Mouse (Mus musculus) stomach, embryonic 16.5 days (tissue): ENCODE measurements around the gene Kifc3. TPM values are rescaled to one million over a fixed set of nuclear protein-coding genes. Genes with fewer than 3 reads are reported as not detected.
"Not testable (repeated sequence)": the region's sequence is repeated elsewhere in the genome, so short reads cannot be mapped to it uniquely, and the experiment has no call there.

Experiments used
- ATAC-seq: fragments of 200-750 bp; cut with Nextera tagmentation; 2 replicates; pipeline ENCODE4 v1.8.0; 2017; ENCODE audit warnings: moderate number of reproducible peaks, moderate TSS enrichment; ENCODE audit not compliant: insufficient read depth, low FRiP score
- H3K27ac ChIP-seq: fragments of 300-500 bp; sonication (generic); 2 replicates; pipeline ENCODE4 v1.5.1; 2014; ENCODE audit warnings: low read length
- H3K27me3 ChIP-seq: fragments of 300-500 bp; sonication (generic); 2 replicates; pipeline ENCODE4 v1.6.1; 2014; ENCODE audit warnings: low read length, control low read depth, mixed read lengths; ENCODE audit not compliant: control insufficient read depth, insufficient read depth
- H3K36me3 ChIP-seq: fragments of 300-500 bp; sonication (generic); 2 replicates; pipeline ENCODE4 v1.6.1; 2014; ENCODE audit warnings: low read length; ENCODE audit not compliant: control insufficient read depth, insufficient read depth
- H3K4me1 ChIP-seq: fragments of 300-500 bp; sonication (generic); 2 replicates; pipeline ENCODE4 v1.6.1; 2014; ENCODE audit warnings: low read length, control low read depth, mixed read lengths; ENCODE audit not compliant: control insufficient read depth, insufficient read depth
- H3K4me2 ChIP-seq: fragments of 300-500 bp; sonication (generic); 2 replicates; pipeline ENCODE4 v1.6.1; 2014; ENCODE audit warnings: low read depth, low read length, mixed read lengths
- H3K4me3 ChIP-seq: fragments of 300-500 bp; sonication (generic); replicated peaks from 2 replicates; pipeline ENCODE4 v1.5.1; 2014; ENCODE audit warnings: mild to moderate bottlenecking, low read length
- H3K9ac ChIP-seq: fragments of 300-500 bp; sonication (generic); 2 replicates; pipeline ENCODE4 v1.6.1; 2014; ENCODE audit warnings: low read length
- H3K9me3 ChIP-seq: fragments of 300-500 bp; sonication (generic); replicated peaks from 2 replicates; pipeline ENCODE4 v1.6.1; 2016; ENCODE audit warnings: low read length, control low read depth; ENCODE audit not compliant: control insufficient read depth
- WGBS: fragments of 180-500 bp; shearing (Covaris S2); extraction: QIAGEN DNeasy Blood & Tissue Kit; methylation state at CpG from one replicate; pipeline ENCODE4 v1.1.7; 2014; 5-methylcytosine and 5-hydroxymethylcytosine counted together
- polyA plus RNA-seq: library from polyadenylated mRNA; unstranded; fragments of >200 nt; fragmentation: Nextera tagmentation; extraction: Ambion mirVana; gene quantifications from 2 replicates; pipeline ENCODE4 v1.2.1, GENCODE M21; 2015

Kifc3 gene
- polyA plus RNA-seq, 1 experiment from 2014 or later: 13.3 TPM

DNA sequence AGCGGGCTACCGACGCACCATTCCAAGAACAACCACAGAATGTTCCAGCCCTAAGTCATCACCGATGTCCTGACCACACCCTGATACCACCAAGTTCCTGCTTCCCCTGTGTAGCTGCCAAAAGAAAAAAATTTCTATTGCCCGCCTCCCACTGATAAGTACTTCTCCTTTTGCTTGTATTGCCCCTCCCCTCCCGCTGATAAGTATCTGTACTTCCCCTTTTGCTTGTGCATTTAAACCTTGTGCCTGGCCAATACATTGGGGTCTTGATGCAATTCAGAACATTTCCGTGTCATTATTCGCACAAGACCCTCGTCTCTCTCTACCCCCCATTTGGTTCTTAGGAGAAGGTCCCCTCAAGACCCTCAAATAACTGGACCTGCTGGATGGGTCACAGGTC is 27.5 kb upstream of the Kifc3 start:
- ATAC-seq, H3K9ac ChIP-seq, H3K4me1 ChIP-seq, H3K36me3 ChIP-seq, H3K4me2 ChIP-seq, H3K27me3 ChIP-seq, H3K4me3 ChIP-seq, H3K27ac ChIP-seq, H3K9me3 ChIP-seq: not testable (repeated sequence)
- WGBS: 86% methylated on average over 9 of the region's 9 CpGs

DNA sequence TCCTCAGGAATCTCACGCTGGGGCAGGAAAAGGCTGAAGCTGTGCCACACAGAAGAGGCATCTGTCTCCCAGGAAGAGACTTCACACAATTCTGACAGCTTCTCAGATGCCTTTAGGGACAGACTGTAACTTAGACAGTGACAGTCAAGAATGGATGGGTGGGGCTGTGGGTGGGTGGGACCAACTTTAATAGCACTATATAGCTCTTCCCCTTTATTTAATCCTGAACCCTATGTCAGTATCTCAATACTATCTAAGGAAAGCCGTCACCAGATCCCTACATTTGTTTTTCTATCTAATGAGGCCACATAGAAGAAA is 24.5 kb upstream of the Kifc3 start:
- WGBS: 48% methylated on average over 2 of the region's 2 CpGs

DNA sequence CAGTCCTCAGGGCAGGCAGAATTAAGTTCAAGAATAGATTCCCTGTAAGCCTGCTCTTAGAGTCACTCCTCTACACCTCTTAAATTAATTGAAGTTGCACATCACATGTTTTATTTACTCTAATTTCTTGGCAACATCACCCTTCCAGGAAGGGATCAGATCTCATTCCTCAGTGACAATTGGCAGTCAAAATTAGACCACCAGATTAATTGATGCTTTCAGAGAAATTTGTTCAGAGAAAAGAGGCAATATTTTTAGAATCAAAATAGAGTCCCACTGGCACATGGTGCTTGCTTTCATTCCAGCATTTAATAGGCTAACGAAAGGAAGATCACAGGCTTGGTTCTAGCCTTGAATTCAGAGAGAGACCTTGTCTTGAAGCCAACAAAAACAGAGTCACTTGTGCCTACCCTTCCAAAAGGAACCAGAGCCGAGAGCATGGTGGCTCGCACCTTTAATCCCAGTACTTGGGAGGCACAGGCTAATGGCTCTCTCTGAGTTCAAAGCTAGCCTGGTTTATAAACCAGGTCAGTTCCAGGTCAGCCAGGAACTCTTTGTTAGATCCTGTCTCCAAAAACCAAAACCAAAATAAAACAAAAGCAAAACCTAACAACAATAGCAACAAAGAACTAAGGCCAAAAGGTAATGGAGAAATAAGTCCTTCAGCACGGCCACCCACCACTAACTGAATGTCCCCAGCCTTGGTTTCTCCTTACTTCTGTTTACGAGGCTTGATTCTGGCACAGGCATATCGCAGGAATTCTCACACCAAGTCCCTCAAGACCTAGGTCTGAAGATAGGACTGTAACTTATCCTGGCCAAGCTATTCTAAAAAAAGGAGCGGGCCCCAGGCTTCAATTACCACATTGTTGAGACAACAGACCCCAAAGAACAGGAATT is 23.9 kb upstream of the Kifc3 start:
- Histone ChIP-seq H3K4me2 (no peak overlapping the region), H3K9me3 (no peaks in the 10 kb centered on the region), H3K4me1 (no peaks in the 10 kb centered on the region), H3K27me3 (no peaks in the 10 kb centered on the region), H3K4me3 (no peak overlapping the region), H3K36me3 (no peaks in the 10 kb centered on the region), H3K27ac (no peak overlapping the region), H3K9ac (no peak overlapping the region)
- ATAC-seq: no peak
- 56% methylated on average over 7 of the region's 7 CpGs for WGBS

More for the DNA sequence above, 24.5 kb upstream of the Kifc3 start:
- no peak overlapping the region for H3K9ac ChIP-seq
- no peak overlapping the region for H3K27ac ChIP-seq
- H3K36me3 ChIP-seq: no peaks in the 10 kb centered on the region
- no peak overlapping the region for H3K4me3 ChIP-seq
- no peak for ATAC-seq
- no peaks in the 10 kb centered on the region for H3K27me3 ChIP-seq
- H3K9me3 ChIP-seq: no peaks in the 10 kb centered on the region
- no peaks in the 10 kb centered on the region for H3K4me1 ChIP-seq
- H3K4me2 ChIP-seq: no peak overlapping the region

DNA sequence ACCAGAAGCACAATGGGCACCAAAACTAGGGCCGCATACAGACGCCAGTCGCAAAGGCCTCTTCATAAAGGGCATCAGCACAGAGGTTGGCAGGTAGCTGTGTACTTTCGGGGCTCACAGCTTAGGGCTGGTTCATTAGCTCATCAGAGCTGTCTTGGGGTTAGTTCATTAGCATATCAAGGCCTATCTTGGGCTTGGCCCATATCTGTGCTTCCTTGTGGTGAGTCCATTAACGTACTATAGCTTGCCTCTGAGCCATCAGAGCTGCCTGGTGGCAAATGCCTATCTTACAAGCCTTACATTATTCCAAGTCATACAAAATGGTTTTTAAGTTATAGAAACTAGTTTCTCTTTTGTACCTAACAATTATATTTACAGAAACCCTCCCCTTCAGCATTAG is 21.4 kb upstream of the Kifc3 start:
- H3K36me3 ChIP-seq: no peaks in the 10 kb centered on the region
- 82% methylated on average over 5 of the region's 5 CpGs for WGBS
- H3K9ac ChIP-seq: no peak overlapping the region
- H3K4me2 ChIP-seq: no peak overlapping the region
- H3K27me3 ChIP-seq: no peaks in the 10 kb centered on the region
- H3K9me3 ChIP-seq: no peaks in the 10 kb centered on the region
- peaks cover 7% of the 10 kb centered on the region; the same call in 1 of the 2 replicates for H3K4me1 ChIP-seq
- ATAC-seq: no peak
- no peak overlapping the region for H3K4me3 ChIP-seq
- H3K27ac ChIP-seq: no peak overlapping the region

DNA sequence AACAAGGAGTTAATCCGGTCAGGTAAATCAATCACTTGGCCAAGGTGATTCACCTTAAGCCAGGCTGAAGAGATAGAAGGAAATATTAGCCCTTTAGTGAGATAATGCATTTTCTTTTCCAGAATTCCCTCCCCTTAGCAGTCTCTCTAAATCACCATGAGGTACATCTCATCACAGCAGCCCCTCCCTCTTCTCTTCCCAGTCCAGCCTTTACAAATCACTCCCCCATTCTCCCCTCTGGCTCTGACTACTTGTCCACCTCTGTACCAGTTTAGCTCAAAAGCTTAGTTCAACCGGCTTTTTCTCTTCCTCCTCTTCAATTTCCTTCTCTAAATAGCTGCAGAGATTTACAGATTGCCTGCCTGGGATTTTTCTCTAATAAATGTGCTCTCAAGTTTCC is 18.4 kb upstream of the Kifc3 start:
- Histone ChIP-seq H3K4me1 (peaks cover 7% of the 10 kb centered on the region; the same call in 1 of the 2 replicates), H3K9me3 (no peaks in the 10 kb centered on the region), H3K36me3 (no peaks in the 10 kb centered on the region), H3K27me3 (no peaks in the 10 kb centered on the region), H3K4me3 (no peak overlapping the region), H3K9ac (no peak overlapping the region), H3K4me2 (no peak overlapping the region), H3K27ac (no peak overlapping the region)
- WGBS: 17% methylated on average over 2 of the region's 2 CpGs
- no peak for ATAC-seq

DNA sequence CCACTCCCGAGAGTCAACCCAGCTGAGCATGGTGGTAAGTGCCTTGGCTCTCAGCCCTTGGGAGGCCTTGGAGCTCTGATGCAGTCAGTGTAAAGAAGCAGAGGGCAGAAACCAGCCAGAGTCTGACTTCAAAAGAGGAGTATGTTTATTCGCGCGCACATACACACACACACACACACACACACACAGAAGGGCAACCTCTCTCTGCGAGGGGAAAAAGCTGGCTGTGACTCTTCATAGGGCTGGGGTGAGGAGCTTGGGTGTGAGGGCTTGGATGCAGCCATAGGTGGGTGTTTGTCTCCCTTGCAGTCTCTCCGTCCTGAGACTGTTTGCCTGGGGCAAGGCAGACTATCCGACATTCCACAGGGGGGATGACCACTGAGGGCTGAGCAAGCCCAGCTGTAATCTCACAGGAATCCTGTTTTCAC is 18.0 kb upstream of the Kifc3 start:
- peaks cover 7% of the 10 kb centered on the region; the same call in 1 of the 2 replicates for H3K4me1 ChIP-seq
- H3K4me2 ChIP-seq: no peak overlapping the region
- H3K36me3 ChIP-seq: no peaks in the 10 kb centered on the region
- H3K27ac ChIP-seq: no peak overlapping the region
- no peak overlapping the region for H3K4me3 ChIP-seq
- H3K9ac ChIP-seq: no peak overlapping the region
- no peaks in the 10 kb centered on the region for H3K27me3 ChIP-seq
- ATAC-seq: no peak
- H3K9me3 ChIP-seq: no peaks in the 10 kb centered on the region
- 30% methylated on average over 7 of the region's 7 CpGs for WGBS

DNA sequence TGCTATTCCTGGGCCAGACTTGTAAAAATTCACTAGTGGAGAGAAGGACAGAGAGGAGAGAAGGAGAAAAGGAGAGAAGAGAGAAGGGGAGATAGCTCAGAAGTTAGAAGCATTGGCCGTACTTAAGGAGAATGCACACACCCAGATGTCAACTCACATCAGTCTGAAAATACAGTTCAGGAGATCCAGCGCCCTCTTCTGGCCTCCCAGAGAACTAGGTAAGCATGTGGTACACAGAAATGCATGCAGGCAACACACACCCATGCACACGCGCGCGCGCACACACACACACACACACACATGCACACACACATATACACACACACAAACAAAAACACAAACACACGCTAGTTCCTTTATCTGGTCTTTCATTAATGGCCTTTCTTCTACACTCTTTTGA is 17.0 kb upstream of the Kifc3 start:
- H3K9ac ChIP-seq: no peak overlapping the region
- no peak overlapping the region for H3K27ac ChIP-seq
- 91% methylated on average over 8 of the region's 8 CpGs for WGBS
- no peak for ATAC-seq
- no peak overlapping the region for H3K4me3 ChIP-seq
- peaks cover 7% of the 10 kb centered on the region; the same call in 1 of the 2 replicates for H3K4me1 ChIP-seq
- H3K36me3 ChIP-seq: no peaks in the 10 kb centered on the region
- H3K27me3 ChIP-seq: no peaks in the 10 kb centered on the region
- H3K9me3 ChIP-seq: no peaks in the 10 kb centered on the region
- H3K4me2 ChIP-seq: no peak overlapping the region

DNA sequence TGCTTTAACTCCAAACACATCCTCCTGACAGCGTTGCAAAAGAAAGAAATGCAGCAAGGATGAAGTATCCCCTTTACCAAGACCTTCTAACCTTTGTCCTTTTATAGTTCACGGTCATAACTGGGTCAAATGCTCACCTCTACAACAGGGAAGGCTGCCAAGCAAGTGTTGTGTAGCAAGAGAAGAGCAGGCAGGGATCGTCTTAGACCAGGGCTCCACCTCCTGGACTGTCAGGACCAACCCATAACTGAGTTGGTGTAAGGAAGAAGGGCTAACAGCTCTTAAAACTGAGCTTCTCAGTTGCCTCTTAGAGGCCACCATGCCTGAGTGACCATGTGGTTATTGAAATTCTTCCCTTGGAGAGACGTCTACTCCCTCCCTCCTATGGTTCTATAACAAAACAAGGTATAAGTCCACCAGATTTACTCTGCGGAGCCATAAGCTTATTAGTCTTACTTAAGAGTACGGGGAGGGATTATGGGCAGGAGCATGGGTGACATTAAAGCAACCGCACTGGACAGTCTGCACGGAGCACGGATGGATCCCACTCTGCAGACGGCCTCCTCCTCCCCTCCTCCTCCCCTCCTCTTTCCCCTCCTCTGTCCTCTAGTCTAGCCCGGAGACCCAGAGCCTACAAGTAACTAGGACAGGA is 13.2 kb upstream of the Kifc3 start:
- 69% methylated on average over 11 of the region's 11 CpGs for WGBS
- no peaks in the 10 kb centered on the region for H3K36me3 ChIP-seq
- peaks cover 4% of the 10 kb centered on the region; the same call in 1 of the 2 replicates for H3K4me1 ChIP-seq
- H3K4me2 ChIP-seq: no peak overlapping the region
- H3K4me3 ChIP-seq: no peak overlapping the region
- H3K9me3 ChIP-seq: no peaks in the 10 kb centered on the region
- H3K27me3 ChIP-seq: no peaks in the 10 kb centered on the region
- no peak overlapping the region for H3K9ac ChIP-seq
- H3K27ac ChIP-seq: no peak overlapping the region
- no peak for ATAC-seq

DNA sequence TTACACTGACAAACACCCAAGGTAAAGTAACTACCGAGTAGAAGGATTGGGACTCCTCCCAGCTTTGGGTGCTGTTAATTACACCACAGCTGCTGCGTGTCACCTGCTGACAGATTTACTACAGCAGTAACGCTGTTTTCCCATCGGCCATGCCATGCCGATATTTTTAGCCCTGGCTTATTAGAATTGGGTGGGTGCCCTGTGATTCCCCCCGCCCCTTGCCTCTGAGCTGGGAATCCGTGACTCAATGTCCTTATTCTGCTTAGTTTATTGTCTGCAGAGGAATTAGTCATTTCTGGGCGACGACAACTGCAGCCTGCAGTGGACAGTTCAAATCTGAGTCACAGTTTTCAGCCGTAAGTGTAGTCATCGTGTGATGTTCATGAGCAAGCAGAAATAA is 7.3 kb upstream of the Kifc3 start:
- Histone ChIP-seq H3K4me1 (peaks cover 5% of the 10 kb centered on the region; the same call in 1 of the 2 replicates), H3K27ac (no peak overlapping the region), H3K9me3 (no peaks in the 10 kb centered on the region), H3K9ac (no peak overlapping the region), H3K36me3 (no peaks in the 10 kb centered on the region), H3K4me2 (no peak overlapping the region), H3K4me3 (no peak overlapping the region), H3K27me3 (no peaks in the 10 kb centered on the region)
- ATAC-seq: peak; percentile 58; the same call in 1 of the 2 replicates
- WGBS: 21% methylated on average over 11 of the region's 11 CpGs
